In the genomic region with DNA sequence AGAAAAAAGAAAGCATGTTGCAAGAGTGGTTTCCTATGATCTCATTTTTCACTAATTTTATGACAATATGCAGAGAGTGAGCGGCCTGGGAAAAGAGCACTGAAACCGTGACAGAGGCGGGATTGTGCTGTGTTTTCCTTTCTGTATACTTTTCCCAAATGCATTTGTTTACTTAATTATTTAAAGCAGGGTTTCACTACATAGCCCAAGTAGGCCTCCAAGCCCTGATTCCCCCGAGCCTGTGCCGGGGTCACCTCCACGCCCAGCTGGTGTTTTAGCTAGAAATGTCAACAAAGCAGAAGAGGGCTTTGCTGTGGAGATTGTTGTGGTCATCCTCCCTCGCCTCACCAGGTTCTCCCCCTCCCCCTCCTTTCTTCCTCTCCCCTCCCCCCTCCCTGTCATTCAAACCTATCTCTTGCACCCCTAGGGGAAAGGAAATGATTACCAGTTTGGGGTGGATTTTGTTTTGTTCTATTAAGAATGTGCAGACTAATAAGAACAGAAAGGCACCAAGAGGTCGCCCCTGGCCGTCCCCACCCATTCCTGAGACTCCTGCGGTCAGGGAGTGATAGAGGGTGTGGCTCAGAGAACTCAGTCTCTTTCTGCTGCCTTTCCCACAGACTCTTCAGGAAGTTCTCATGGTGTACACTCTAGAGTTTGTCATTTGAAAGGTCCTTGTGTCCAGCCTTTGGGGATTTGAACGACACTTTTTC, we compare ENCODE assay signal across 8 mouse cellular contexts. TPM values are rescaled to one million over a fixed set of nuclear protein-coding genes. Genes with fewer than 3 reads are reported as not detected.
DNase-seq lines count a peak whose midpoint lies in the region; ATAC-seq lines count a peak whose summit lies in the region.

No protein-coding gene starts in this region.

- peaks cover 10% of the 10 kb centered on the region for H3K4me1 ChIP-seq in heart, embryonic 12.5 days (replicated peaks)
- peaks cover 9% of the 10 kb centered on the region; the same call in 1 of the 2 replicates for H3K4me1 ChIP-seq in hindbrain, embryonic 15.5 days (replicated peaks)

- H3K9me3 ChIP-seq in heart, embryonic 12.5 days (replicated peaks) = 0 out of 2 replicates have a peak, but pooled peaks cover 3% of the 10 kb centered on the region
- no peaks in the 10 kb centered on the region for H3K9me3 ChIP-seq in hindbrain, embryonic 15.5 days

- ATAC-seq in heart, embryonic 12.5 days (ENCODE audit: insufficient number of reproducible peaks, low FRiP score) = no peak
- ATAC-seq in hindbrain, embryonic 15.5 days (ENCODE audit: low FRiP score, low read depth) = peak; percentile 50
- no peak for ATAC-seq in cerebellum, adult (ENCODE audit: insufficient number of reproducible peaks, low FRiP score, low TSS enrichment)

- no peaks in the 10 kb centered on the region for H3K36me3 ChIP-seq in heart, embryonic 12.5 days
- no peaks in the 10 kb centered on the region for H3K36me3 ChIP-seq in hindbrain, embryonic 15.5 days

- 9% methylated on average over 11 of the region's 11 CpGs for WGBS in heart, embryonic 12.5 days
- 14% methylated on average over 11 of the region's 11 CpGs for WGBS in hindbrain, embryonic 15.5 days

- no peak for DNase-seq in heart, adult 8-10 months (ENCODE audit: low spot score)
- DNase-seq in embryo, embryonic 10.5 days (ENCODE audit: low spot score) = peak; percentile 44
- DNase-seq in lung, postnatal 10 days = peak; percentile 22
- no peak for DNase-seq in ovary, postnatal 36 days (ENCODE audit: low spot score)
- no peak for DNase-seq in testis, postnatal 14 days (ENCODE audit: low spot score)

- H3K27me3 ChIP-seq in heart, embryonic 12.5 days (replicated peaks) = no peaks in the 10 kb centered on the region
- H3K27me3 ChIP-seq in hindbrain, embryonic 15.5 days = no peaks in the 10 kb centered on the region

- peak overlapping the region; percentile 49 for H3K4me3 ChIP-seq in heart, embryonic 12.5 days
- peak overlapping the region; percentile 33 for H3K4me3 ChIP-seq in hindbrain, embryonic 15.5 days

- peak overlapping the region; percentile 68 for H3K4me2 ChIP-seq in heart, embryonic 12.5 days
- peak overlapping the region; percentile 56 for H3K4me2 ChIP-seq in hindbrain, embryonic 15.5 days

- H3K27ac ChIP-seq in heart, embryonic 12.5 days (ENCODE audit: poor library complexity, severe bottlenecking) = no peak overlapping the region
- H3K27ac ChIP-seq in hindbrain, embryonic 15.5 days (replicated peaks) = no peak overlapping the region; the same call in 1 of the 2 replicates

- H3K9ac ChIP-seq in heart, embryonic 12.5 days = no peak overlapping the region
- no peak overlapping the region for H3K9ac ChIP-seq in hindbrain, embryonic 15.5 days

RNA-seq across cellular contexts. Expression of gene Nebl, which starts 10.9 kb away (rescaled TPM):
- 337 and 368 TPM in 2 replicates for polyA plus RNA-seq in heart, embryonic 12.5 days (2016; fragmentation: Nextera tagmentation; extraction: Ambion mirVana)
- total RNA-seq in heart, adult 8-10 months (2022) = 100 to 1,000 TPM; 292 to 343 (median 327) TPM
- polyA plus RNA-seq in hindbrain, embryonic 15.5 days (2015; fragmentation: Nextera tagmentation; extraction: Ambion mirVana) = 12.4 and 12.5 TPM in 2 replicates

Comparison
In these comparisons a context has a peak if more than half of its experiments do, and no peak if none do; other contexts are left out.
1. DNase-seq: peak in embryo, embryonic 10.5 days (single experiment) and lung, postnatal 10 days (single experiment); none in heart, adult 8-10 months (single experiment), ovary, postnatal 36 days (single experiment) and testis, postnatal 14 days (single experiment).
2. RNA of gene Nebl, which starts 10.9 kb away (polyA plus RNA-seq): 337 to 368 TPM in heart, embryonic 12.5 days; 12.4 to 12.5 TPM in hindbrain, embryonic 15.5 days; every median in the first group is over 10 times any median in the second.